Mouse (Mus musculus): ENCODE results near the gene Pkp4.
"Not testable (repeated sequence)": the region's sequence is repeated elsewhere in the genome, so short reads cannot be mapped to it uniquely, and the experiment has no call there.

Pkp4 gene

GRCm38 (mm10) chr2:59383231-59383630 lies 222.6 kb downstream of the Pkp4 start:
- ATAC-seq (ENCODE audit: low TSS enrichment) = no peak

DNA sequence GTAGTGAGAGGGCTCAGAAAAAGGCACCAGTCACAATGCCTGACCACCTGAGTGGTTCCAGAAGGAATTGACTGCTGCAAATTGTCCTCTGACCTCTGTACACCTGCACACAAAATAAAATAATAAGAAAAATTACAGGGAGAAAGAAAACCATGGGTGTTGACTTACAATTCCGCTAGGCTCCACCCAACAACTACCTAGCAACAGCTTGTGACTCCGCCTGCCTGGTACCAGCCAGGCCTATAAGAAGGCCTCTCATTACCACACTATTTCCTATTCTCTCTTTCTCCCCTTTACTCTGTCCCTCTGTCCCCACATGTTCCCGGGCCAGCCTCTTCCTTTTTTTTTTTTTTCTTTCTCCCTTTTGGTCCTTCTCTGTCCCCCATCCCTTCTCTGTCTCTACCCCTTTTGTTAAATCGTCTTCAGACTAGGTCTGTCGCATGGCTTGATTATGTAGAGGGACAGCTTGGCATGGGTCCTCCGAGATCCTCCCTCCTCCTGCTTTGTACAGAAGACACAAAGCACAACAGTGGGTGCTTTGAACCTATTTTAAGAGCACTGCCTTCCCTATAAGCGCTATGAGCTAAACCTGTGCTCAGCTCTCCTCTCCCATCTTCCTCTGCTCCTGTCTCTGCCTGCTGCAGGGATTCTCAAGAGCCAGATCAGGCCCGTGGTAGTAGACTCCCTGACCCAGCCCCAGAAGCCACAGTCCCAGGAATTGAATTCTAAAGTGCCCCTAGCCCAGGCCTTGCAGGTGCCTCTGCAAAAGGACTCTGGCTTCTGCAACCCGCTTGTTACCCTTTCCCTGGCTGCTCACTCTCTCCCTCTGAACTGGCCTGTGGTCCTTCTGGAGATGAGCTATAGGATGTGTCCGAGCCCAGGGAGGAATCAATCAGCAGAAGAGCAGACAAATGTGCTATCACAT lies 223.5 kb downstream of the Pkp4 start:
- peak; percentile 89 for ATAC-seq (ENCODE audit: low TSS enrichment)

DNA sequence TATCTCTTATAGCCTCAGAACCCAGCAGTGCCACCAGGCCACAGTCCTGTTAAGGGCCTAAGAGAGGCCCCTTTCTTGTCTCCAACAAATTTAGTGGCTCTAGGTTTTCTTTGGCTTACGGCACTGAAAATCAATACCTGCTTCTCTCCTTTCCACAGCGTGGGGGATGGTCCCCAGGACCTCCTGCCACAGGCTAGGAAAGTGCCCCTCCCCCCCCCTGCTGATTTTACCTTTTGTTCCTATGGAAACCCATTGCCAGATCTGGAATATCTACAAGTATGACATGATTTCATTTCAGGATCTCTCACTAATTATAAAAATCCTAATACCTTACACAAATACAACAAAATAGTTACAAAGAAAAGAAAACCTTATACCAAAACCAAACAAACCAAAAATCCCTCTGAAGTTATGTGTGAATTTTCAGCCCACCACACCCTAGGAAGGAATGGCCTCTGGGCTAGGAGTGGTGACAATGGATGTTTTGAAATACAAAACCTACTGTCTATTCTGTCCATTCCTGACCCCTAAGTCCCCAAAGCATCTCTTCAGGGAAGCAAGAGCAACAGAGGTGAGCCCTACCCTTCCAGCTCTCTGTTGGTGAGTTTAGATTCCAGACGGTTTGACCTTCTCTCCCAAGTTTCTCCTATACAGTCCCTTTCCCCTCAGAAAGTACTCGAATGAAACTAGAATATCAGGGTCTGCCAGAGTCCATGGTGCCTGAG lies 224.7 kb downstream of the Pkp4 start:
- no peak for ATAC-seq (ENCODE audit: low TSS enrichment)

GRCm38 (mm10) chr2:59389971-59390370 lies 229.3 kb downstream of the Pkp4 start:
- ATAC-seq (ENCODE audit: low TSS enrichment) = peak; percentile 41; the same call in 1 of the 2 replicates

GRCm38 (mm10) chr2:59393177-59393576 lies 232.5 kb downstream of the Pkp4 start:
- no peak for ATAC-seq (ENCODE audit: low TSS enrichment)

GRCm38 (mm10) chr2:59394651-59395050 lies 234.0 kb downstream of the Pkp4 start:
- no peak for ATAC-seq (ENCODE audit: low TSS enrichment)

- ATAC-seq (ENCODE audit: low TSS enrichment) = not testable (repeated sequence)
Observed at GRCm38 (mm10) chr2:59395160-59395650, 234.6 kb downstream of the Pkp4 start.

DNA sequence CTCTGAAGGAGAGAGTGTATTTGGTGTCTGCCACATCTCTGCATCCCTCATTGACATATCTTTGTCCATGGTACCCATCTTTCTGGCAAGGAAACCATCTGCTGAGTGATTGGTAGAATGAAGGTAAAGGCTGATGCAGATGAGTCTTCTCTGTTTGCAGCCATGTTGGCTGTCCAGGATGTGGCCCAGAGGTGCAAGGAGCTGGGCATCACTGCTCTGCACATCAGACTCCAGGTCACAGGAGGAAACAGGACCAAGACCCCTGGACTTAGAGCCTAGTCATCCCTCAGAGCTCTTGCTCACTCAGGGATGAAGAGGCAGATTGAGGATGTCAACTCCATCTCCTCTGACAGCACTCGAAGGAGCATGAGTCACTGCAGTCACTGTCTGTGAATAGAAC lies 235.9 kb downstream of the Pkp4 start:
- no peak for ATAC-seq (ENCODE audit: low TSS enrichment)

DNA sequence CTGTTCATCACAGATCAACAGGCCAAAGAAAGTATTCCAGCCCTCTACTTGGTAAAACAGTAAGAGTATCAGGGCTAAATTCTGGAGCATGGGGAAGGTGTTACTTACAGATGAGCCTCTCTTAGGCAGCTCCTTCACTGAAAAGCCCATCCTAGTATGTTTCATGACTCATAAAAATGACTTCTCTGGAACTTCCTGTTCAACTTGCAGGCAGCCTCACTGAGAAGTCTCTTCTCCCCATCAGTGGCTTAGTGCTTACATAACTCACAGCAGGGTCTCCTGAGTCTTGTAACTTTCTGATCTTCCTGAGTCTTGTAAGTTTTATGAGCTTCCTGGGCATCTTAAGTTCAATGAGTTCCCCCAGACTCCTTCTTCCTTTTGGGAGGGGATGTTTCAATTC lies 236.9 kb downstream of the Pkp4 start:
- ATAC-seq (ENCODE audit: low TSS enrichment) = no peak

DNA sequence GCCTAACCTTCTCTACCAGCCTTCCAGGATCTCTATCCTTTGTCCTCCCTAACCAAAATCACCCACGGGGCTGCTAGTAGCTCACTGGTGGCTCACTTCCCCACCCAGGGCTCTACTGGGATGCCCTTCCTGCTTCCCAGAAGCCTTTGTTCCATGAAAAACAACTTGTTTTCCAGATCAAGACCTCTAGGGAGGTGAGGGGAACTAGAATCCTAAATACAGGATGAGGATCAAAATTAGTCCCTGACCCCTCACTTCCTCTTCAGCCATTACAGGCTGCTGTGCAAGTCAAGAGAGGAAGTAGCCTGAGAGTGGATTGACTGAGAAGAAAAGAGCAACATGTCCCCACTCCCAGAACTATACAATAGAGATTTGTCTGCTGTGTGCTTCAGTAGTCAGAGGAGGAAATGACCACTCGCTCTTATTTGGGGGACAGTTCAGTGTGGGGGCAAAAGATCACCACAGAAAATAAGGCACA lies 240.3 kb downstream of the Pkp4 start:
- no peak; the same call in 1 of the 2 replicates for ATAC-seq (ENCODE audit: low TSS enrichment)

- 0 out of 2 replicates have a peak, but pooled peaks have one; percentile 55 for ATAC-seq (ENCODE audit: low TSS enrichment)
Observed at GRCm38 (mm10) chr2:59401841-59402461, 241.3 kb downstream of the Pkp4 start.

- no peak for ATAC-seq (ENCODE audit: low TSS enrichment)
Observed at GRCm38 (mm10) chr2:59404022-59404421, 243.4 kb downstream of the Pkp4 start.

All from frontal cortex, adult (tissue).